ENCODE assay signal across 8 mouse cellular contexts in genomic region chr10:37337172-37337620, GRCm38 (mm10).
A peak's percentile ranks its signal among the peaks of the same experiment; 100 is the strongest.
DNase-seq lines count a peak whose midpoint lies in the region; ATAC-seq and TF ChIP-seq lines count a peak whose summit lies in the region.

No protein-coding gene starts in this region.

- no peaks in the 10 kb centered on the region for H3K9me3 ChIP-seq in heart, embryonic 14.5 days (ENCODE audit: control insufficient read depth, low read length)
- no peaks in the 10 kb centered on the region for H3K9me3 ChIP-seq in lung, postnatal 0 days (ENCODE audit: low read length)
- no peaks in the 10 kb centered on the region for H3K9me3 ChIP-seq in forebrain, postnatal 0 days (ENCODE audit: low read length)

- TF ChIP-seq EP300 in lung, postnatal 0 days (IDR thresholded peaks at IDR 0.05), result peak; percentile 82

- H3K36me3 ChIP-seq in heart, embryonic 14.5 days (ENCODE audit: control insufficient read depth, insufficient read depth, low read length), result no peaks in the 10 kb centered on the region
- no peaks in the 10 kb centered on the region for H3K36me3 ChIP-seq in lung, postnatal 0 days (ENCODE audit: insufficient read depth, low read length)
- no peaks in the 10 kb centered on the region for H3K36me3 ChIP-seq in forebrain, postnatal 0 days (ENCODE audit: insufficient read depth)

- H3K27me3 ChIP-seq in Patski, result no peaks in the 10 kb centered on the region
- H3K27me3 ChIP-seq in heart, embryonic 14.5 days (ENCODE audit: control insufficient read depth, insufficient read depth, low read length), result no peaks in the 10 kb centered on the region
- H3K27me3 ChIP-seq in lung, postnatal 0 days (replicated peaks; ENCODE audit: insufficient read depth, low read length), result no peaks in the 10 kb centered on the region
- H3K27me3 ChIP-seq in forebrain, postnatal 0 days (ENCODE audit: insufficient read depth, low read length), result no peaks in the 10 kb centered on the region

- no peak for TF ChIP-seq CTCF in Patski (IDR thresholded peaks at IDR 0.05)
- TF ChIP-seq CTCF in lung, postnatal 0 days (IDR thresholded peaks at IDR 0.05), result no peak
- no peak for TF ChIP-seq CTCF in forebrain, postnatal 0 days (IDR thresholded peaks at IDR 0.05; ENCODE audit: low read depth)

- WGBS in heart, embryonic 14.5 days, result 22% methylated on average over 3 of the region's 3 CpGs
- 6% methylated on average over 3 of the region's 3 CpGs for WGBS in lung, postnatal 0 days
- 69% methylated on average over 3 of the region's 3 CpGs for WGBS in forebrain, postnatal 0 days

- peaks cover 0 to 4% of the 10 kb centered on the region in 2 experiments; a peak in 2 of 4 replicates for H3K4me1 ChIP-seq in heart, embryonic 14.5 days (ENCODE audit: control insufficient read depth in 2 of 2, insufficient read depth in 2 of 2, low read length in 2 of 2)
- H3K4me1 ChIP-seq in lung, postnatal 0 days (ENCODE audit: insufficient read depth, low read depth, low read length), result peaks cover 4% of the 10 kb centered on the region
- H3K4me1 ChIP-seq in forebrain, postnatal 0 days (ENCODE audit: insufficient read depth), result no peaks in the 10 kb centered on the region

- POLR2A ChIA-PET in Patski (lab: Charles Lee), result interaction anchor here (0.6 kb wide), 1 partner anchor 1080 kb away, joined by 4 read pairs; no protein-coding TSS in a partner anchor

- H3K9ac ChIP-seq in heart, embryonic 14.5 days (ENCODE audit: low read length), result no peak overlapping the region
- no peak overlapping the region for H3K9ac ChIP-seq in lung, postnatal 0 days (replicated peaks; ENCODE audit: low read depth)
- H3K9ac ChIP-seq in forebrain, postnatal 0 days, result no peak overlapping the region

- peak; percentile 77 for ATAC-seq in Patski
- ATAC-seq in heart, embryonic 14.5 days (ENCODE audit: insufficient number of reproducible peaks, insufficient read depth, low FRiP score, low read depth), result peak; percentile 71; the same call in 1 of the 2 replicates
- ATAC-seq in lung, postnatal 0 days, result peak; percentile 84
- no peak for ATAC-seq in cerebellum, adult (ENCODE audit: insufficient number of reproducible peaks, low FRiP score, low TSS enrichment)
- no peak for ATAC-seq in forebrain, postnatal 0 days

- CTCF ChIA-PET in Patski (lab: Charles Lee), result interaction anchor here (1.0 kb wide), 1 partner anchor 13 kb away, joined by 3 read pairs; no protein-coding TSS in a partner anchor

- H3K4me3 ChIP-seq in heart, embryonic 14.5 days (ENCODE audit: control insufficient read depth in 1 of 2, insufficient read depth in 1 of 2, low read depth in 1 of 2, low read length in 2 of 2), result no peak overlapping the region
- no peak overlapping the region for H3K4me3 ChIP-seq in lung, postnatal 0 days (ENCODE audit: low read depth, low read length)
- no peak overlapping the region for H3K4me3 ChIP-seq in forebrain, postnatal 0 days (ENCODE audit: low read depth, low read length)

- in situ Hi-C loops in Patski (cut with MboI; ENCODE audit: low pct_unique_long_range_greater_than_20kb), result loop anchor here (5.0 kb wide), 1 partner anchor 200 kb away; the partner anchor contains the start of gene Marcks

- peak; percentile 14 for DNase-seq in kidney, adult 11 months
- DNase-seq in kidney, adult 18-20 months, result no peak
- DNase-seq in Patski (ENCODE audit: low read depth, low spot score), result peak; percentile 58
- peak; percentile 80 for DNase-seq in lung, postnatal 0 days (ENCODE audit: low spot score)
- DNase-seq in cerebellum, adult 11 months, result no peak
- no peak for DNase-seq in forebrain, postnatal 0 days

- no peak overlapping the region for H3K4me2 ChIP-seq in heart, embryonic 14.5 days (ENCODE audit: low read length)
- no peak overlapping the region for H3K4me2 ChIP-seq in lung, postnatal 0 days (replicated peaks; ENCODE audit: low read depth, low read length)
- no peak overlapping the region for H3K4me2 ChIP-seq in forebrain, postnatal 0 days (ENCODE audit: low read depth)

- 0 out of 4 replicates have a peak overlapping the region, but pooled peaks have one; percentile 2 to 35 for H3K27ac ChIP-seq in heart, embryonic 14.5 days (replicated peaks in 1 of 2; ENCODE audit: control insufficient read depth in 1 of 2, insufficient read depth in 1 of 2, low read depth in 2 of 2, low read length in 2 of 2)
- no peak overlapping the region for H3K27ac ChIP-seq in lung, postnatal 0 days (ENCODE audit: low read length)
- H3K27ac ChIP-seq in forebrain, postnatal 0 days (ENCODE audit: low read depth, low read length), result no peak overlapping the region

Comparison
In these comparisons a context has a peak if more than half of its experiments do, and no peak if none do; other contexts are left out.
1. DNase-seq: peak in kidney, adult 11 months (single experiment), Patski (single experiment) and lung, postnatal 0 days (single experiment); none in kidney, adult 18-20 months (single experiment), cerebellum, adult 11 months (single experiment) and forebrain, postnatal 0 days (single experiment).
2. ATAC-seq: peak in Patski (single experiment), heart, embryonic 14.5 days (single experiment) and lung, postnatal 0 days (single experiment); none in cerebellum, adult (single experiment) and forebrain, postnatal 0 days (single experiment).
3. H3K27ac ChIP-seq: peak in heart, embryonic 14.5 days (2 of 2); none in lung, postnatal 0 days (single experiment) and forebrain, postnatal 0 days (single experiment).